Mouse (Mus musculus): ENCODE results near the gene Fbxo9.
"Not testable (repeated sequence)": the region's sequence is repeated elsewhere in the genome, so short reads cannot be mapped to it uniquely, and the experiment has no call there.

Gene Fbxo9

DNA sequence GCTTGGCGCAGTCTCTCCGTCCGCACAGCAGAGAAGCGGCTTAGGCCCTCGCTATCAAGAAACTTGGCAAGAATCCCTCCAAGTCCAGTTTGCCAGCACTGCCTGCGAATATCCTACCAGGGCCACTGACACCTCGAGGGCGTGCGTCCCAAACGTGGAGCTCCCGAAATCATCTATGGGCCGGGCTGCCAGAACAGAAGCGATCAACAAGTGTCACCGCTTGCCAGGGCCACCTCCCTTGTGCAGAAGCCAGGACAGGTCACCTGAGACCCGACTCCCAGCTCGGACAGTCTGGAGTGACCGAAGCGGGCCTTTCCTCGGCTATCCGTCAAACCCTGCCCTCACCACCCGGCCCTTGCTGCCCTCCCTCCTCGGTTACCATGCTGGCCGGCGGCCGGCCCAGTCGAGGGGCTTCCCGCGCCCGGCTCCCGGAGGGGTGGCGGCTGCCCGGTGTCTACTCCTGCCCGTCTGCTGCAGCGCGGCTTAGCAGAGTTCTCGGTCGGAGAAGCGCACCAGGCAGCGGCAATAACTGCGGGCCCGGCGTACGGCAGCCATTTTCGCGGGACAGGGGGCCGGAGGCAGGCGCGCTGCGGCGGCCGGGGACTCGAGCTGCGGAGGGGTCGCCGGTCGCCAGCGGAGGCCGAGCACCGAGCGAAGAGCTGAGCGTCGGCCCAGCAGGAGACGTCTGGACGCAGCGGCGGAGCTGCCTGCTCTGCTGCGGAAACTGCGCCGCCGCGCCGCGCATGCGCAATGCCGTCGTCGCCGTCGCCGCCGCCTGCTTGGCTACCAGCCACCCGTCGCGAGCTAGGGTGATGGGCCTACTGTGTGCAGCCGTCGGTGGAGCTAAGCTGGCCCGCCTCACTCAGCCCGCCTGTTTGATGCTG is 711 bp downstream of the Fbxo9 start:
- in situ Hi-C loops (cut with MboI) = loop anchor here (10.0 kb wide), 1 partner anchor 87 kb away; no protein-coding TSS in a partner anchor

DNA sequence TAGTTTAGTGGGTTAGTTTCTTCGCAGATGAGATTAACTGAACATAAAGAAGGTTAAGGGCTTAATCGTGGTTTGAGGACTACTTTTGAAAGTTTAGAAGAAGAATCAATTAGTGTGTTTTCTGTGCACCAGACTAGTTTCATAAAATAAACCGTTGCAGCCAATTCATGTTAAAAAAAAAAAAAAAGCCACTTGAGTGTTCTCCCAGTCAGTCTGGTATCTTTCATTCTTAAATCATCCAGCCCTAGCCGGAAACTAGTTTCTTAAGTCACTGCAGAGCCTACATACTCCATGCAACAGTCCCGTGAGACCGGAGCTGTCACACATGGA is 1.3 kb downstream of the Fbxo9 start:
- in situ Hi-C loops (cut with MboI) = loop anchor here (10.0 kb wide), 1 partner anchor 87 kb away; no protein-coding TSS in a partner anchor

GRCm38 (mm10) chr9:78106821-78107220 is 2.0 kb downstream of the Fbxo9 start:
- in situ Hi-C loops (cut with MboI) = loop anchor here (10.0 kb wide), 1 partner anchor 88 kb away; no protein-coding TSS in a partner anchor

- in situ Hi-C loops (cut with MboI) = loop anchor here (10.0 kb wide), 1 partner anchor 89 kb away; no protein-coding TSS in a partner anchor
Observed at GRCm38 (mm10) chr9:78105501-78105932, 3.3 kb downstream of the Fbxo9 start.

- in situ Hi-C loops (cut with MboI) = loop anchor here (10.0 kb wide), 1 partner anchor 90 kb away; no protein-coding TSS in a partner anchor
Observed at GRCm38 (mm10) chr9:78104973-78105372, 3.9 kb downstream of the Fbxo9 start.

DNA sequence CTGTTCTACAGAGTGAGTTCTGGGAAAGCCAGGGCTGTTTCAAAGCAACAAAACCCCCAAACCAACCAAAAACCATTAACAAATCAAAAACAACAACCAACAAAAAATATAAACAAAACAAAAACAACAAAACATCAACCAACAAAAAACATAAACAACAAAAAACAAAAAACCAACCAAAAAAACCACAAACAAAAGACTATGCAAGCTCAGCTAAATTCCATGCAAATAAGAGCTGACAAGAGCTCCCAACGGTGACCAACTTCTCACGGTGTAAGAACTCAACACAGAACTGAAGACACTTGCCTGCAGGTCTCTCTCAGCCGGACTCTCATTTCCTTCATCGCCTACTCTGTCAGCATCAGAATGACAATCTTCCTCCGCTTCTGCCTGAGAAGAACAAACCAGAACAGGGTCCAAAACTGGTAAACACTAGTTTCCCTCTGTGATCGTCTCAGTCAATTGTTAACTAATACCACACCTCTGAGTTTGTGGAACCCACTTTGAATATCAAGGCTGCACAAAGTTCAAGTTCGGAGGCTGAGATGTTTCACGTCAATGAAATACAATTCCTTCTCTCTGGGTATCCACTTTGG is 4.8 kb downstream of the Fbxo9 start:
- in situ Hi-C loops (cut with MboI) = loop anchor here (10.0 kb wide), 1 partner anchor 91 kb away; no protein-coding TSS in a partner anchor

DNA sequence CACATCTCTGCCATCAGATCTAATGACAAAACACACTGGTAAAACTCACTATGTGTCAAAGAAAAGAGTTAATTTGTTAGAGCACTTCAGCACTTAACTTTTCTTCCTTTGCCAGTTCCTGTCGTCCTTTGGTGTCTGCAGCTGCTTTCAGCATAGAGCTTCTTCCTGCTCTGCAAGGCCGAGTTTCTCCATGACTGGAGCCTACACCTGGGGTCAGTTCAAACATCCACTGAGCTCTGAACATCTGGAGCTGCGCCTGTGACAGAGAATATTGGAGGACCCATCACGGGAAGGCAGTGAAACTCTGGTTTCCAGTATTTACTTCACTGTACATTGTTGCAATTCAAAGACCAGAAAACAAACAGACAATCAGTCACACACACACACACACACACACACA is 7.4 kb downstream of the Fbxo9 start:
- in situ Hi-C loops (cut with MboI) = loop anchor here (10.0 kb wide), 1 partner anchor 93 kb away; no protein-coding TSS in a partner anchor

GRCm38 (mm10) chr9:78100956-78101355 is 7.9 kb downstream of the Fbxo9 start:
- in situ Hi-C loops (cut with MboI) = loop anchor here (10.0 kb wide), 1 partner anchor 94 kb away; no protein-coding TSS in a partner anchor

DNA sequence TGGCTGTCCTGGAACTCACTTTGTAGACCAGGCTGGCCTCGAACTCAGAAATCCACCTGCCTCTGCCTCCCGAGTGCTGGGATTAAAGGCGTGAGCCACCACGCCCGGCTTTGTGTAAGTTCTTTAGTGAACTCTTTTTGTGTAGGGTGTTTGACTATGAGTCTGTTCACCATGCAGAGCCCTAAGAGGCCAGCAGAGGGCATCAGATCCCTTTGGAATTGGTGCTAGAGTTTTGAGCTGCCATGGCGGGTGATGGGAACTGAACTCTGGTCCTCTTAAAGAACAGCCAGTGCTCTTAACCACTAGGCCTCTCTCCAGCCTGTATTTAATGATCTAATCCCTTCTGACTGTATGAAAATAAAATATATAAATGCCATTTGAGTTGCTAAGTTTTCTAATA is 12.5 kb downstream of the Fbxo9 start:
- in situ Hi-C loops (cut with MboI) = no loop called here

GRCm38 (mm10) chr9:78095686-78096085 is 13.2 kb downstream of the Fbxo9 start:
- in situ Hi-C loops (cut with MboI) = no loop called here

DNA sequence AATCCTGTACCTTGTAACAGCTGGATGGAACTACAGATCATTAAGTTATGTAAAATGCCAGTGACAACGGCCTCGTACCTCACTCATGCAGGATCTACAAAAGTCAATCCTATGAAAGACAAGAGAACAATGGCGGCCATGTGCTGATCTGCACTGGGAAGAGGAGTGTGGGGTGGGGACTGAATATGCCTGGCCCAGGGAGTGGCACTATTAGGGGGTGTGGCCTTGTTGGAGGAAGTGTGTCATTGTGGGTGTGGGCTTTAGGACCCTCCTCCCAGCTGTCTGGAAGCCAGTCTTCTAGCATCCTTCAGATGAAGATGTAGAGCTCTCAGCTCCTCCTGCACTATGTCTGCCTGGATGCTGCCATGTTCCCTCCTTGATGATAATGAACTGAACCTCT is 18.3 kb downstream of the Fbxo9 start:
- in situ Hi-C loops (cut with MboI) = no loop called here

GRCm38 (mm10) chr9:78089906-78090305 is 19.0 kb downstream of the Fbxo9 start:
- in situ Hi-C loops (cut with MboI) = no loop called here

DNA sequence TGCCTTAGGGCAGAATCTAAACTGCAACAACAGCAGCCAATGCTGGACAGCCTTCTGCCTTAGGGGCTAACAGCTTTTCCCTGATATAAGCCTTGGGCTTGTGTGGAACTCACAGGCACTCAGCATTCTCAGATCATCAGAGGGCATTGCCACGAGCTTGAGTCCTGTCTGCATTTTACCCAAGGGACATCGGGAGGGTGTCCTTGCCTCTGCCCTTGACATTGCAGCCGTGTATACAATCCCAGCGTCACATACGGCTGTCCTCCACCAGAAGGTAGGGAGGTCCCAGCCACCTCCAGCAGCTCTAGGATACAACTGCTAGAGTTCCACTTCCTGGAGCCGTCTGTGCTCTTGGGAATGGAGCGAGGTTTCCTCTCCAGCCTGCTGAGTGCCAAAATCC is 19.9 kb downstream of the Fbxo9 start:
- in situ Hi-C loops (cut with MboI) = no loop called here

GRCm38 (mm10) chr9:78088521-78088920 is 20.3 kb downstream of the Fbxo9 start:
- in situ Hi-C loops (cut with MboI) = no loop called here

DNA sequence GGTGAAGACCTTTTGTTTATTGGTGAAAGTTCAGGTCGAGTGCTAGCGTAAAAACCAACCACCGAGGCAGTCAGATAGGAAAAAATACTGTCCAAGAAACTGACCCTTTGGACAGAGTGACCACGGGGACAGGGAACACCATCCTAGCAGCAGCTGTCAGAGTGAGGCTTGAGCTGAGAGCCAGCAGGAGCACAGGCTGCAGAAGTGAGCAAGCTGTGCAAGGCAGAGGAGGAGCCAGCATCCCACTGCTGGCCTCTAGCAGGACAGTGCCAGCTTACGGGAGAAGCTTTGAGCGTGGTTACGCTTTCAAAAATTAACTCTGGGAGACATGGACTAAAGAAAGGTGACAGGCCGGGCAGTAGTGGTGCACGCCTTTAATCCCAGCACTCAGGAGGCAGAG is 21.1 kb downstream of the Fbxo9 start:
- in situ Hi-C loops (cut with MboI) = no loop called here

- in situ Hi-C loops (cut with MboI) = no loop called here
Observed at GRCm38 (mm10) chr9:78085722-78086287, 23.1 kb downstream of the Fbxo9 start.

- in situ Hi-C loops (cut with MboI) = no loop called here
Observed at GRCm38 (mm10) chr9:78084341-78084740, 24.5 kb downstream of the Fbxo9 start.

DNA sequence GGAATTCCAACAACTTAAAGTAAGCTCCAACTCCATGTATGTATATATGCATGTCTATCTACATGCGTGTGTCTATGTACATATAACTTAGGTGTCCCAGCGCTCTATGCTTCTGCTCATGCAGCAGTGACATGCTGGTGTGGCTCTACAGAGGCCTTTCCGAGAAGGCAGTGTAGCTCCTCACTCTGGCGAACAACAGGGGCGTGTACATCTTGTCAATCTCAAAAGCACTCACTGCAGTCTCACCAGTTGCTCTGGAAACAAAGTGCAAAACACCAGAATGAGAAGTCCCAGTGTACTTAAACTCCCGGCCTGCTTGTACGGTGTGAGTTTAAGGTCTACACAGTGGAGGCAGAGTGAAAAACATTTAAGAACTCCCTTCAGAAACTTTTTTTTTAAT is 27.0 kb downstream of the Fbxo9 start:
- in situ Hi-C loops (cut with MboI) = no loop called here

GRCm38 (mm10) chr9:78078240-78078639 is 30.6 kb downstream of the Fbxo9 start:
- in situ Hi-C loops (cut with MboI) = no loop called here

DNA sequence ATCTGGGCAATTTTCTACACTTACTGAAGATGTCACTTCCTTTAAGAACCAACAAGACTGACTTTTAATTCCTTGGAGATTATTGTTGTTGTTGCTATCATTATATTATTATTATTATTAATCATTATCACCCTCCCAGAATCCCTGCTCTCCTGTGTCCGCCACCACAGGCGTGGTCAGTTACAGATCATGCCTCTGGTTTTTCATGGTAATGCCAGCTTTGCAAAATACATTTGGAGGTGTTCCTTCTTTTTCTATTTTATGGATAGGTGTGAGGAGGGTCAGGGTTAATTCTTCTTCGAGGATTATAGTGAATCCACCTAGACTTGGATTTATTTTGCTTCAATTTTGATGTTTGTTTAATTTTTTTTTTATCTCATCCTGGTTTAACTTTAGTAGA is 33.6 kb downstream of the Fbxo9 start:
- in situ Hi-C loops (cut with MboI) = no loop called here

DNA sequence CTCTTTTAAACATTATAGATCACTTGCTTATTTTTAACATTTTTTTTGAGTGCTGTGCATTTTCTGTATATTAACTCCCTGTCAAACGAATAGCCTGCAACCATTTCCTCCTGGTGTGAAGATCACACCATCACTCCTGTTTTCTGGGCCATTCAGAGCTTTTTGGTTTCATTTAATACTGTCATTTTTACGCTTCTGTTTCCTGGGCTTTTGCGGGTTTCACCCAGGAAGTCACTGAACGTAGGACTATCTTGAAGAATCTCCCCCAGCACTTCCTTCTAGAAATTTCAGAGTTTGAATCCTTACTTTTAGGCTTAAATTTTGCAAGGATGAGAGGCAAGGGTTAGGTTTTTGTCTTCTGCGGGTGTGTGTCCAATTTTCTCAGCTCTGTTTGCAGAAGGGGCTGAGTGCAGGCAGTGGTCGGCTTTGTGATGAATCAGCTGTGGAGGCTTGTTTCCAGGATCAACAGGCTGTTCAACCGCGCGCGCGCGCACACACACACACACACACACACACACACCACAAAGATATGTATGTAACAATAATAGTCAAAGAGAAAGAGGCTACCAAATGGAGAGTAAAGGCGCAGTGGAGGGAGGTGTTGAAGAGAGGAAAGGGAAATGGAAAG is 35.0 kb downstream of the Fbxo9 start:
- in situ Hi-C loops (cut with MboI) = no loop called here

- in situ Hi-C loops (cut with MboI) = not testable (repeated sequence)
Observed at GRCm38 (mm10) chr9:78073291-78073690, 35.6 kb downstream of the Fbxo9 start.

All from mature B cell (primary cell).